Mouse (Mus musculus): Measurements from ENCODE around the gene Ano9. TPM values are rescaled to one million over a fixed set of nuclear protein-coding genes. Genes with fewer than 3 reads are reported as not detected.

Gene Ano9
- total RNA-seq, 2 experiments from 2014 or later = not detected

DNA sequence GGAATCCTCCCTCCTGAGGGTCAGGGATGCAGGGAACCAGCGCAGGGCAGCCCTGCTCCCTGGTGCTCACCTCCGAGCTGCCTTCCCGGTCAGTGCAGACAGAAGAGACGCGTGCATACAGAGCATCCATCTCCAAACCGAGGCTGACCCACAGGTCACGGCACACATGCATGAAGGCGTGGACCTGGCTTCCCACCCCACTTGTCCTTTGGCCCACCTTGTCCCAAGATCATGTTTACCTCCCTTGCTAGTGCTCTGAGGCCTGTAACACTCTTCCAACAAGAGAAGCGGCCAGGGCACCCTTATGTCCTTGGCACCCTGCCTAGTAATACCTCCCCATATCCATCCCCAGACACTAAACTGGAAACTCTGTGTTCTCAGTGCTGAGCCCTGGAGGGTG, 1.7 kb downstream of the Ano9 start:
- intact Hi-C loops (cut with DNase I) = no loop called here
- no peak for DNase-seq (ENCODE audit: low spot score in 2 of 2)

GRCm38 (mm10) chr7:141103161-141103560, 14.4 kb downstream of the Ano9 start:
- DNase-seq (ENCODE audit: low spot score in 2 of 2) = no peak
- intact Hi-C loops (cut with DNase I) = no loop called here

GRCm38 (mm10) chr7:141099911-141100691, 17.5 kb downstream of the Ano9 start, which contains the start of gene Sigirr:
Gene Sigirr (minus strand): TSS chr7:141100572.
- intact Hi-C loops (cut with DNase I) = no loop called here
- peak; percentile 20 to 34 for DNase-seq (ENCODE audit: low spot score in 2 of 2)

- intact Hi-C loops (cut with DNase I) = no loop called here
- DNase-seq (ENCODE audit: low spot score in 2 of 2) = no peak
These were observed 20.4 kb downstream of the Ano9 start for GRCm38 (mm10) chr7:141097177-141097576.

GRCm38 (mm10) chr7:141096649-141097056, 21.0 kb downstream of the Ano9 start:
- no peak for DNase-seq (ENCODE audit: low spot score in 2 of 2)

DNA sequence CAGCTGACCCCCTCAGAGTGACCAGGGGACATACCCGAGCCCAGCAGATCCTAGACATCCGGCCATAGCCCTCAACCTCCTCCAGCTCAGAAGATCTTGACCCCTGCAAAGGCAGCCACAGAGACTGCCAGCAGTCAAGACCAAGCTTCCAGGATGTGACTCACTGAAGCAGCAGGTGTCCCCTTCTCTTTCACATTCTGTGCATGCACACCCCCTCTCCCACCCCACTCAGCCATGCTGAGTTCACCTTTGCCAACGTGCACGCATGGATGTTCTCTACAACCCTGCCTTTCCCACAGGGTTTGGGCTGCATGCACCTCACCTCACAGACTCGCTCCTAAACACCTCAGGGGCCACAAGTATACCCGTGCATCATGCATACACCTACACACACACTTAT, 21.6 kb downstream of the Ano9 start:
- intact Hi-C loops (cut with DNase I) = no loop called here
- no peak for DNase-seq (ENCODE audit: low spot score in 2 of 2)

More at GRCm38 (mm10) chr7:141096649-141097056, 21.0 kb downstream of the Ano9 start:
- intact Hi-C loops (cut with DNase I) = no loop called here

GRCm38 (mm10) chr7:141094487-141095205, 23.0 kb downstream of the Ano9 start:
- intact Hi-C loops (cut with DNase I) = loop anchor here (5.0 kb wide), 1 partner anchor 83 kb away; no protein-coding TSS in a partner anchor
- DNase-seq (ENCODE audit: low spot score in 2 of 2) = no peak

DNA sequence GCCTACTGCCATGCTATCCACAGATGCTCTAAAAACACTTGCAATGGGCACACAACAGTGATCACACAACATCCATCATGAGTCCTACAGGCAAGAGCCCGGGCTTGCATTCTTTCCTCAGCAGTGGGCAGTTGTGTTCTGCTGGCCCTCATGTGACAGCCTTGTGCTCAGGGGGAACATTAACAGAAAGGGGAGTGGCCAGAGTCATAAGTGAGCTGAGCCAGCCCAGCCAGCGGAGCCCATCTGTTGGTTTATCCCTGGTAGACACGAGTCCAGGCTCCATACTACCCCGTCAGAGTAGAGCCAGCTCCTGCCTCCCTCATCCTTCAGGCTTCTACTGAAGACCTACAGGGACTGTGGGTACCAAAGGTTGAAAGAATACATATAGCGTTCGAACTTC, 23.7 kb downstream of the Ano9 start:
- DNase-seq (ENCODE audit: low spot score in 2 of 2) = no peak
- intact Hi-C loops (cut with DNase I) = loop anchor here (5.0 kb wide), 1 partner anchor 83 kb away; no protein-coding TSS in a partner anchor

GRCm38 (mm10) chr7:141092051-141092735, 25.4 kb downstream of the Ano9 start:
- intact Hi-C loops (cut with DNase I) = loop anchor here (5.0 kb wide), 1 partner anchor 85 kb away; no protein-coding TSS in a partner anchor
- peak; percentile 26 for DNase-seq (ENCODE audit: low spot score in 2 of 2)

DNA sequence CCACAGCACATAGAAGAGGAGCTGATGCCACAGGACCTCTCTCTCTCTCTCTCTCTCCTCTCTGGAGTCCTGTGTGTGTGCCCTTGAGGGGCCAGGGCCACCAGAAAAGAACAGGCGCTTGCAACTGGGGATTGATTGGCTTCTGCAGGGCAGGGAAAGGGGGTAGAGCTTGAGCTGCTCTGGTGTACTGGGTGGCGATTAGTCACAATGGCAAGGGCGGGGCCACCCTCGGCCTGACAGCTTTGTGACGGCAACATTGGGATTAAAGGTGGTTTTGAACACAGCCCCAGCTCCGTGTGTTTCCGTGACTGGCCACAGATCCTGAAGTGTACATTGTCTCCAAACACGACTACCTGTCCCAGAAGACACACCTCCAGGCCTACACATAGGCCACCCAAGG, 27.4 kb downstream of the Ano9 start:
- intact Hi-C loops (cut with DNase I) = loop anchor here (5.0 kb wide), 1 partner anchor 87 kb away; no protein-coding TSS in a partner anchor
- no peak for DNase-seq (ENCODE audit: low spot score in 2 of 2)

- no peak for DNase-seq (ENCODE audit: low spot score in 2 of 2)
- intact Hi-C loops (cut with DNase I) = no loop called here
These were observed 29.1 kb downstream of the Ano9 start for GRCm38 (mm10) chr7:141088473-141088872.

GRCm38 (mm10) chr7:141087894-141088293, 29.7 kb downstream of the Ano9 start:
- intact Hi-C loops (cut with DNase I) = no loop called here
- DNase-seq (ENCODE audit: low spot score in 2 of 2) = no peak

DNA sequence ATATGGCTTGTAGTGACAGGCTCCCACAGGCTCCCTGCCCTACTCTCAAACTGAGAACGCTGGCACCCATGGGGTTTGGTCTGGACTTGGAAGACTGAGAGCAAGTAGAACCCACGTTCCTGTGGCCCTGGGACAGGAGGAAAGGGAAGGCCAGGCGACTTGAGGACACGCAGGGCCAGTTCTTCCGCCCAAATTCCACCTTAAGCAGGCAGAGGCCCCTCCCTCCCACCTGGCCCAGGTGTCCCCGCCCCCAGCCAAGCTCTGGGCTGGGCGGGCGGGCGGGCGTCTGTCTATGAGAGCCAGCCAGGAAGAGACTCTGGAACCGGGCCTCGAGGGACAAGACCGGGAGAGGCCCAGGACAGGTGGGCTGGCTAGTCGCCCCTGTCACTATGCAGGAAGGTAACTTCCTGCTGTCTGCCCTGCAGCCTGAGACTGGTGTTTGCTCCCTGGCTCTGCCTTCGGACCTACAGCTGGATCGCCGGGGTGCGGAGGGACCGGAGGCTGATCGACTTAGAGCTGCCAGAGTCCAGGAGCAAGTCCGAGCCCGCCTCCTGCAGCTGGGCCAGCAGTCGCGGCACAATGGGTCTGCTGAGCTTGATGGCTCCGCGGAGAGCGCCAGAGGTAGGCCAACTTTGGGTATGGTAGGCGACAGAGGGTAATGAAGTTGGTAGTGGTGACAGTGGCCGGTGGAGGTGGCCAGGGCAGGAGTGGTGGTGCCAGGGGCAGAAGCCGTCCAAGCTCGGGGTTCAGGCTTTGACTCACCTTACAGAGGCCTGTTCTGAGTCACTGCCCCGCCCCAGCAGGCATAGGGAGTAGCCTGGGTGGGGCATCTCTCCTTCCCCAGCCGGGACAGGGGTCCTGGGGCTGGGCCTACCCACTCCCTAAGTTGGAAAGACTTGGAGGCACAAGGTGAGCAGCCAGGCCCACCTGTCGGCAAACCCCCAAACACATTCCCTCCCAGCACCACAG, 37.8 kb downstream of the Ano9 start:
- no peak for DNase-seq (ENCODE audit: low spot score in 2 of 2)
- intact Hi-C loops (cut with DNase I) = no loop called here

- intact Hi-C loops (cut with DNase I) = no loop called here
- no peak for DNase-seq (ENCODE audit: low spot score in 2 of 2)
These were observed 38.7 kb downstream of the Ano9 start for GRCm38 (mm10) chr7:141078876-141079275.

DNA sequence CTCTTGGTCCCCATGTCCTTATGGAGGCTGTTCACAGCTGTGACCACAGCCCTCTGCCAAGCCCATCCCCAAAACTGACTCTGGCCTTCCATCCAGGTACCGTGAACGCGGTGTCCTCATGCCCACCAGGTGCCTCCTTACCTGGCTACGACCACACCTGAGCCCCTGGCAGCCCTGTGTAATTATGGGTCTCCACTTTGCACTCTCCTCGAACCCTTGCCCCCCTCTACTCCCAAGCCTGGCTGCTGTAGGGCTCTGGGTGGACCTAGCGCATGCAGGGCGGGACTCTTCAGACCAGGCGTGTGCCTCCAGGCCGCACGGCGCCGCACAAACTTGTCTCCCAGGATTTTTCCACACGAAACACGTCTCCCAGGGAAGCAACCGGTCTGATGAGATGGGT, 39.8 kb downstream of the Ano9 start, which contains the start of gene Pkp3:
Gene Pkp3 (plus strand): TSS at position 378 of the 400 bp plus-strand sequence.
- intact Hi-C loops (cut with DNase I) = no loop called here
- no peak for DNase-seq (ENCODE audit: low spot score in 2 of 2)

GRCm38 (mm10) chr7:141073782-141074181, 43.8 kb downstream of the Ano9 start:
- intact Hi-C loops (cut with DNase I) = loop anchor here (5.0 kb wide), 1 partner anchor 99 kb away; the partner anchor contains the start of gene Rnh1
- no peak for DNase-seq (ENCODE audit: low spot score in 2 of 2)

- DNase-seq (ENCODE audit: low spot score in 2 of 2) = peak; percentile 23 to 45
- intact Hi-C loops (cut with DNase I) = loop anchor here (5.0 kb wide), 1 partner anchor 100 kb away; the partner anchor contains the start of gene Rnh1
These were observed 45.4 kb downstream of the Ano9 start for GRCm38 (mm10) chr7:141072017-141072745.

Data from left cerebral cortex, postnatal 36 days (tissue).